Mouse (Mus musculus) intestine, embryonic 14.5 days (tissue): ENCODE data around the gene Ager. TPM values are rescaled to one million over a fixed set of nuclear protein-coding genes. Genes with fewer than 3 reads are reported as not detected.

ENCODE experiments used
- ATAC-seq: fragments of 200-750 bp; cut with Nextera tagmentation; replicated peaks from 2 replicates; pipeline ENCODE4 v1.8.0; 2017; ENCODE audit warnings: low read depth, moderate number of reproducible peaks, moderate TSS enrichment, moderate library complexity; ENCODE audit not compliant: low FRiP score, low TSS enrichment
- DNase-seq: peaks from one replicate; pipeline ENCODE4 v3.0.0-alpha.2; 2018; ENCODE audit warnings: low spot score
- H3K27ac ChIP-seq: fragments of 300-500 bp; sonication (generic); 2 replicates; pipeline ENCODE4 v1.5.1; 2014; ENCODE audit warnings: low read depth, mild to moderate bottlenecking, control low read depth
- H3K27me3 ChIP-seq: fragments of 300-500 bp; sonication (generic); replicated peaks from 2 replicates; pipeline ENCODE4 v1.6.1; 2014; ENCODE audit warnings: low read length, control low read depth; ENCODE audit not compliant: control insufficient read depth, insufficient read depth
- H3K36me3 ChIP-seq: fragments of 300-500 bp; sonication (generic); 2 replicates; pipeline ENCODE4 v1.6.1; 2014; ENCODE audit warnings: low read length, control low read depth; ENCODE audit not compliant: control insufficient read depth, insufficient read depth
- H3K4me1 ChIP-seq: fragments of 300-500 bp; sonication (generic); replicated peaks from 2 replicates; pipeline ENCODE4 v1.6.1; 2014; ENCODE audit warnings: low read length, control low read depth, mixed read lengths; ENCODE audit not compliant: control insufficient read depth, insufficient read depth
- H3K4me2 ChIP-seq: fragments of 300-500 bp; sonication (generic); 2 replicates; pipeline ENCODE4 v1.6.1; 2014; ENCODE audit warnings: low read length
- H3K4me3 ChIP-seq: fragments of 300-500 bp; sonication (generic); 2 replicates; pipeline ENCODE4 v1.5.1; 2014; ENCODE audit warnings: low read depth, low read length, control low read depth, mixed read lengths
- H3K9ac ChIP-seq: fragments of 300-500 bp; sonication (generic); 2 replicates; pipeline ENCODE4 v1.6.1; 2014; ENCODE audit warnings: mild to moderate bottlenecking, low read length
- H3K9me3 ChIP-seq: fragments of 300-500 bp; sonication (generic); 2 replicates; pipeline ENCODE4 v1.6.1; 2016; ENCODE audit warnings: low read length, control low read depth; ENCODE audit not compliant: control insufficient read depth
- WGBS: fragments of 180-500 bp; shearing (Covaris S2); extraction: QIAGEN DNeasy Blood & Tissue Kit; methylation state at CpG from one replicate; pipeline ENCODE4 v1.1.7; 2014; 5-methylcytosine and 5-hydroxymethylcytosine counted together
- polyA plus RNA-seq: library from polyadenylated mRNA; unstranded; fragments of >200 nt; fragmentation: Nextera tagmentation; extraction: Ambion mirVana; gene quantifications from 2 replicates; pipeline ENCODE4 v1.2.1, GENCODE M21; 2014

The Ager gene
- polyA plus RNA-seq, 1 experiment from 2014 or later: 2.3 TPM

DNA sequence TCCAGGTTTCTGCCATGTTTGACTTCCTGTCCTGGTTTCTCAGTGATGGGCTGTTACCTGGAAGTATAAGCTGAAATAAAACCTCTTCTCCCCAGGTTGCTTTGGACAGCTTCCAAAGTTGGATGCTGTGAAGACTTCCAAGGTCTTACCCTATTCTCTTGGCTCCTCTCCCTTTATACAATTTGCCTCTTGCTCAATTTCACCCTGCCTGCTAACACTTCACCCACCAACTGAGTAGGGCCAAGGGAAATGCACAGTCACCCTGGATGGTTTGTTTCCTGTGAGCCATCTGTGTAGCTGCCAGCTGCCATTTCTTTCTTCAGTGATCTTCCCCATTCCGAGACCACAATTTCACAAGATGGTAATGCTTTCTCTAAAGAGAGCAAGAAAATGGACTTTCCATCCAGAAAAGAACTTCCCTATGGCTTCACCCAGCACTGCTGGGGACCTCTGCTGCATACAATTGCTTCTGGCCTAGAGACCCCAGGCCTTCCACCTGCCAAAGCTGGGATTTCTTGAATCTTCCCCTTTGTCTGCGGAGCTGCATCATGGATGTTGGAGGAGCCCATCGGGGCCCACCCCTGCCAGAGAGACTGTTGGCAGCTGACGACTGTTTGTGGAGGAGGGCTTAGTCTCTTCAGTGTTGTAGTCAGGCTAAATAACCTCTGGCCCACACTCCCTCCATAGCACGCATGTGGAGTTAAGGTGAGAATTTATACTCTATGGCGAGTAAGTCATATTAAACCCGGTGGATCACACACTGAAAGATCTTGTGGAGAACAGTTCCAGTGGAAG is 42.0 kb downstream of the Ager start:
- Histone ChIP-seq H3K4me2 (no peak overlapping the region), H3K27ac (no peak overlapping the region), H3K27me3 (no peaks in the 10 kb centered on the region), H3K36me3 (no peaks in the 10 kb centered on the region), H3K9me3 (no peaks in the 10 kb centered on the region), H3K4me1 (no peaks in the 10 kb centered on the region), H3K4me3 (no peak overlapping the region), H3K9ac (no peak overlapping the region)
- ATAC-seq (no peak), DNase-seq (no peak)
- WGBS: 80% methylated on average over 7 of the region's 7 CpGs

DNA sequence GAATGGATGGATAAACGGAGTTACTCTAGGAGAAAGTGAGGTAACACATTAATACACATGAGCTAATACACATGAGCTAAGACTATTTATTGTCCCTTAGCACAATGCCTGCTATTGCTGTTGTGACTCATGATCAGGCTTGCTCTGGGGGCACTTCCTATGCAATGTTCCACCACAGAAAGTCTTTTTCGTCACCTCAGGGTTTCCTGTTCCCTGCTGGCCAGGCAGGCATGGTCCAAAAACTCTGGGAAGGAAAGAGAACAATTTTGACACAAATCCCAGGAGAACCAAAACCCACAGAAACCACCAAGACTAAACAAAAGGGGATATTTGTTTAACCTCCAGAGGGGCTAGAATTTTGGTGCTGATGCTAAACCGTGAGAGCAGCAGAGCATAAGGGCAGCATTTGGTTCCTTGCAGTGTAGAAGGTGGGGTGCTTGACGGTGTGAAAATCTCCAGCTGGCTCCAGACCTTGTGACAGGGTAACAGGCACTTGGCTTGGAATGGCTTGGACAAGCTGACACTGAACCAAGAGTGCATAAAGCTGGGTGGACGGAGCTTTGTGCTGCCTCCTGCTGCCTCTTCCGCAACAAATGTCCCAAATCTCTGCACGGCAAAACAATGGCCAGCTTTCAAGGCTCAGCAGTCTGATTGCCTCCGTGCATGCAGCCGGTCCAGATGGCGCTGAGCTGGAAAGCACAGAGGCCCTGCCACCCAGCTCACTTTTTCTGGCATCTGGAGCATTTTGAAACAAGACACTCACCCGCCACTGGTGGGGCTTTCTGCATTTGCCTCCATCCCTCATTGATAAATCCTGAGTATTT is 43.3 kb downstream of the Ager start:
- Histone ChIP-seq H3K36me3 (no peaks in the 10 kb centered on the region), H3K4me1 (peaks cover 9% of the 10 kb centered on the region; the same call in 1 of the 2 replicates), H3K4me2 (no peak overlapping the region), H3K27ac (peak overlapping the region; percentile 60), H3K27me3 (no peaks in the 10 kb centered on the region), H3K4me3 (no peak overlapping the region), H3K9ac (no peak overlapping the region), H3K9me3 (no peaks in the 10 kb centered on the region)
- no peak for ATAC-seq
- 19% methylated on average over 11 of the region's 11 CpGs for WGBS
- no peak for DNase-seq

DNA sequence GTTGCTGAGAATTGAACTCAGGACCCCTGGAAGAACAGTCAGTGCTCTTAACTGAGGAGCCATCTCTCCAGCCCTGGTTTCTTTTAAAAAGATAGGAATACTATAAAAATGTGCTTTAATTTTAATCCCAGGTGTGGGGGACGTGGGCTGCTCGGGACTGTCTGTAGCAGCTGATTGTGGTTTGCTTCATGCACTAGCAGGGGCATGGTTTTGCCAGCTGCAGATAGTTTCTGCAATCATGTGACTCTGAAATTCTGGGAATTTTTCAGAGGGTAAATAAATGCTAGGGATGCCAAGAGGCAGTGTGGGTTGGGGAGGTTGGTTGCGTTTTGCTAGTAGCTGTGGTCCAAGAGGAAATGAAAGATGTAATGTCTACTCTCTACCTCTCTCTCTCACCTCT is 44.3 kb downstream of the Ager start:
- Histone ChIP-seq H3K36me3 (no peaks in the 10 kb centered on the region), H3K4me1 (peaks cover 15% of the 10 kb centered on the region; the same call in 1 of the 2 replicates), H3K27ac (no peak overlapping the region), H3K4me3 (no peak overlapping the region), H3K4me2 (no peak overlapping the region), H3K27me3 (no peaks in the 10 kb centered on the region), H3K9me3 (no peaks in the 10 kb centered on the region), H3K9ac (no peak overlapping the region)
- DNase-seq (no peak), ATAC-seq (no peak)
- 88% methylated on average over 3 of the region's 3 CpGs for WGBS

DNA sequence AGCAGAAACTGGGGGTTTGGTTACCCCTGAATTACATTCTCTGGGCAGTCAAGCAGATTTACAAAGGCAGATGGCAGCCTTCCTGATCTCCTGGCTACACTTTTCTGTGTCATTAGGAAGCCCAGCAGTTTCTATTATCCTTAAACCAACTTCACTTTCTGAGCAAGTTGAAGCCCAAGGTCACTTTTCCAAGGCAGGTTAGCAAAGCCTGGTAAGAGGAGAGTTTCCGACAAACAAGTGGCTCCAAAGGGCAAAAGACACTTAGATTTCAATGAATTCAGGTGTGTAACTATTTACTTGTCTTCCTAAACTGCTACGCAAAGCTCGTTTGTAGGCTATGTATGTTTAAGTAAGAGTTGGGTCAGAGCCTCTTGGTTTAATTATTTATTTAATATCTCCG is 45.7 kb downstream of the Ager start:
- Histone ChIP-seq H3K9me3 (no peaks in the 10 kb centered on the region), H3K4me1 (peaks cover 23% of the 10 kb centered on the region; the same call in 1 of the 2 replicates), H3K4me3 (no peak overlapping the region), H3K36me3 (peaks cover under 1% of the 10 kb centered on the region; the same call in 1 of the 2 replicates), H3K27ac (no peak overlapping the region), H3K9ac (no peak overlapping the region), H3K4me2 (no peak overlapping the region), H3K27me3 (no peaks in the 10 kb centered on the region)
- DNase-seq: no peak
- ATAC-seq: no peak
- 86% methylated on average over 4 of the region's 4 CpGs for WGBS

DNA sequence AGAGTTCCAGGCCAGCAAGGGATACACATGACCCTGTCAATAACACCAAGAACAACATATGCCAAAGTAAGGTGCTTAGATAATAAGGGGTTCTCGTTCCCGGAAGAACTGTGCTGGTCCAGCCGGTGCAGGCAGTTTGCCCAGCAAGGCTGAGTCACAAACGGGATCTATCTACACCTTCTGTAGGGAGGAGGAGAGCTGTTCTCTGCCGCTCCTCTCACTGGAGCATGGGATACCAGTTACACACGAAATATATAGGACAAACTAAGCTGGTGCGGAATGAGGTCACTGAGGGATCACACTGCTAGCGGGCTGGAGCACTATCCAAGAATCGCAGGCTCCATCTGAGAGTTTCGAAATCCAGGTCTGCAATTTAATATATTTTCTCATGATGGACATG is 46.3 kb downstream of the Ager start:
- no peaks in the 10 kb centered on the region for H3K27me3 ChIP-seq
- peaks cover 25% of the 10 kb centered on the region; the same call in 1 of the 2 replicates for H3K4me1 ChIP-seq
- ATAC-seq: no peak
- peaks cover 6% of the 10 kb centered on the region for H3K36me3 ChIP-seq
- H3K9me3 ChIP-seq: no peaks in the 10 kb centered on the region
- WGBS: 81% methylated on average over 10 of the region's 10 CpGs
- H3K4me2 ChIP-seq: no peak overlapping the region
- no peak for DNase-seq
- H3K9ac ChIP-seq: no peak overlapping the region
- no peak overlapping the region for H3K4me3 ChIP-seq
- H3K27ac ChIP-seq: no peak overlapping the region

DNA sequence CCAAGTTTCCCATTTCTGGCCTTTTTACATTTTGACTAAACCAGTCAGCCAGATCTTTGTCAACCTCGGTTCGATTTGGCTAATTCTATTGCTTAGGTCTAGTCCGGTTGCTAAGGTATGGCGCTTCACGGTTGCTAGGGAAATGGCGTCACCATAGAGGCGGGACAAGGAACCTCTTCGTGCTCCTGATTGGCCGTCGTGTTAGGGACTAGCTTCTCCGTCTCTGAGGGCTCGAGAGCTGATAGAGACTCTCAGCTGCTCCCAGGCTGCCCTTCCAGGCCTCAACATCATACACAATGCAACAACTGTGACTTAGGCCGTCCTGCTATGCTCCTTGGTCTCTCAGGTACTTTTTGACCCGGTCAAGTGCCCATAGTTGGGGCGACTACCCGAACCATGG is 46.9 kb downstream of the Ager start, which contains the start of gene Fkbpl:
TSS of gene Fkbpl (plus strand) at position 157 of the 400 bp plus-strand sequence.
- H3K9me3 ChIP-seq: no peaks in the 10 kb centered on the region
- 2% methylated on average over 16 of the region's 16 CpGs for WGBS
- peak; percentile 98 for DNase-seq
- peak within 1 kb of the TSS; percentile 81 for H3K4me2 ChIP-seq
- peaks cover 25% of the 10 kb centered on the region; the same call in 1 of the 2 replicates for H3K4me1 ChIP-seq
- H3K27me3 ChIP-seq: no peaks in the 10 kb centered on the region
- peak within 1 kb of the TSS; percentile 68 for H3K4me3 ChIP-seq
- ATAC-seq: peak; percentile 75
- peak within 1 kb of the TSS; percentile 54 for H3K27ac ChIP-seq
- peak within 1 kb of the TSS; percentile 62 for H3K9ac ChIP-seq
- peaks cover 13% of the 10 kb centered on the region for H3K36me3 ChIP-seq

DNA sequence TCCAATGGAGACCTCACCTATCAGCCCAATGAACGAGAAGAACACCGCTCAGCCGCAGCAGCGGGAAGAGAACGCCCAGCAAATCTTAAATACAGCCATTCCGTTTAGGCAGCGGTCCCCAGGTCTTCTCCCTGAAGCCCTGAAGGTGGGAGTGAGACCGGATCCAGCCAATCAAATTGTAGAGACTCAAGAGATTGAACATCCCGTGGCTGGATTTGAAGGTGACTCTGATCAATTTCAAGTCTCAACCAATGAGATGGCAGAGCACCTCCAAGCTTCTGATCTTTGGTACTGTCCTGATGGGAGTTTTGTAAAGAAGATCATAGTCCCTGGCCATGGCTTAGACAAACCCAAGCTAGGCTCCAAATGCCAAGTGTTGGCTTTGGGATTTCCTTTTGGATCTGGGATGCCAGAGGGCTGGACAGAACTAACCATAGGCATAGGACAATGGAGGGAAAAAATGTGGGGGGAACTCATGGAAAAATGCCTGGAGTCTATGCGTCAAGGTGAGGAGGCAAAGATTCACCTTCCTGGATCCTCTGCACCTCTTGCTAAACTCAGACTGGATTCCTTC is 47.7 kb downstream of the Ager start:
- WGBS: 43% methylated on average over 10 of the region's 10 CpGs
- peak overlapping the region; percentile 54; the same call in 1 of the 2 replicates for H3K27ac ChIP-seq

DNA sequence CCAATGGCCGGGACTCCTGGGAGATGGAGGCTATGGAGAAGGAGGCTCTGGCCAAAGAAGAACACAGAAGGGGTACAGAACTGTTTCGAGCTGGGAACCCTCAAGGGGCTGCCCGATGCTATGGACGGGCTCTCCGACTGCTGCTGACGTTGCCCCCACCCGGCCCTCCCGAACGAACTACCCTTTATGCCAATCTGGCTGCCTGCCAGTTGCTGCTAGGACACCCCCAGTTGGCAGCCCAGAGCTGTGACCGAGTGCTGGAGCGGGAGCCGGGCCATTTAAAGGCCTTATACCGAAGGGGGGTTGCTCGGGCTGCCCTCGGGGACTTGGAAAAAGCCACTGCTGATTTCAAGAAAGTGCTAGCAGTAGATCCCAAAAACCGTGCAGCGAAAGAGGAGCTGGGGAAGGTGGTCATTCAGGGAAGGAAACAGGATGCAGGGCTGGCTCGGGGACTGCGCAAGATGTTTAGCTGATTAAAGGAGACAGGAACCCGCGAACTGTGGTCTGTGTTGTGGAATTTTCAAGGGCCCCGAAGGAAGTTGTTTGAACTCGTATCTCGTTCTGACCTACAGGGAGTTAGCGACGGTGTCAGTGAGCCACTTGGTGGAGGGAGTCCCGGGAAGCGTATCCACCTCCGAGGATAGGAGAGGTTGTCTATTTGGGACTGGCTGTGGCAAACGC is 48.3 kb downstream of the Ager start:
- no peak for DNase-seq
- Histone ChIP-seq H3K9me3 (no peaks in the 10 kb centered on the region), H3K27ac (no peak overlapping the region), H3K4me3 (no peak overlapping the region), H3K27me3 (no peaks in the 10 kb centered on the region), H3K36me3 (peaks cover 24% of the 10 kb centered on the region), H3K4me1 (peaks cover 25% of the 10 kb centered on the region; the same call in 1 of the 2 replicates), H3K9ac (no peak overlapping the region), H3K4me2 (no peak overlapping the region; the same call in 1 of the 2 replicates)
- WGBS: 85% methylated on average over 30 of the region's 30 CpGs
- ATAC-seq: no peak

More for the DNA sequence above, 47.7 kb downstream of the Ager start:
- DNase-seq (no peak), ATAC-seq (no peak)
- Histone ChIP-seq H3K36me3 (peaks cover 18% of the 10 kb centered on the region), H3K9ac (peak overlapping the region; percentile 62), H3K4me2 (peak overlapping the region; percentile 81), H3K4me1 (peaks cover 25% of the 10 kb centered on the region; the same call in 1 of the 2 replicates), H3K9me3 (no peaks in the 10 kb centered on the region), H3K27me3 (no peaks in the 10 kb centered on the region), H3K4me3 (peak overlapping the region; percentile 68)
